Mouse (Mus musculus) spleen, postnatal 14 days (tissue): ENCODE data around the gene Olfr1116.
"Not testable (repeated sequence)": the region's sequence is repeated elsewhere in the genome, so short reads cannot be mapped to it uniquely, and the experiment has no call there.

Experiments
- DNase-seq, 2 experiments: peaks; one replicate each; pipeline ENCODE4 v3.0.0; 2021 to 2022; ENCODE audit warnings: low spot score in 2 of 2

The Olfr1116 gene

GRCm38 (mm10) chr2:87267234-87267633 lies at the start of gene Olfr1116:
Gene Olfr1116 (plus strand): TSS chr2:87267534.
- no peak for DNase-seq

- DNase-seq, result no peak
These were observed 19.6 kb upstream of the Olfr1116 start, which contains the start of gene Olfr1115 for GRCm38 (mm10) chr2:87247713-87248112. Gene Olfr1115 (plus strand): TSS chr2:87248013.

- DNase-seq, result not testable (repeated sequence)
These were observed 26.6 kb downstream of the Olfr1116 start for GRCm38 (mm10) chr2:87293977-87294376.

GRCm38 (mm10) chr2:87307281-87307680 lies 39.9 kb downstream of the Olfr1116 start, which contains the start of gene Olfr1118:
Gene Olfr1118 (plus strand): TSS chr2:87307581.
- no peak for DNase-seq
